Mouse (Mus musculus) lung, postnatal 0 days (tissue): Measurements from ENCODE around the gene AU018091. TPM values are rescaled to one million over a fixed set of nuclear protein-coding genes. Genes with fewer than 3 reads are reported as not detected.
"Not testable (repeated sequence)": the region's sequence is repeated elsewhere in the genome, so short reads cannot be mapped to it uniquely, and the experiment has no call there.

Source experiments
- ATAC-seq: fragments of 200-750 bp; cut with Nextera tagmentation; 2 replicates; pipeline ENCODE4 v1.8.0; 2017; ENCODE audit warnings: moderate library complexity
- DNase-seq: peaks from one replicate; pipeline ENCODE4 v3.0.0-alpha.2; 2016; ENCODE audit warnings: low spot score
- H3K27ac ChIP-seq: fragments of 300-500 bp; sonication (generic); 2 replicates; pipeline ENCODE4 v1.5.1; 2014; ENCODE audit warnings: antibody characterized with exemption, mild to moderate bottlenecking, low read length, mixed read lengths
- H3K27me3 ChIP-seq: fragments of 300-500 bp; sonication (generic); replicated peaks from 2 replicates; pipeline ENCODE4 v1.6.1; 2014; ENCODE audit warnings: low read length, mixed read lengths; ENCODE audit not compliant: insufficient read depth
- H3K36me3 ChIP-seq: fragments of 300-500 bp; sonication (generic); 2 replicates; pipeline ENCODE4 v1.6.1; 2014; ENCODE audit warnings: low read length, mixed read lengths; ENCODE audit not compliant: insufficient read depth
- H3K4me1 ChIP-seq: fragments of 300-500 bp; sonication (generic); 2 replicates; pipeline ENCODE4 v1.6.1; 2014; ENCODE audit warnings: antibody characterized with exemption, low read depth, low read length, mixed read lengths; ENCODE audit not compliant: insufficient read depth
- H3K4me2 ChIP-seq: fragments of 300-500 bp; sonication (generic); replicated peaks from 2 replicates; pipeline ENCODE4 v1.6.1; 2014; ENCODE audit warnings: low read depth, mild to moderate bottlenecking, low read length, moderate library complexity, mixed read lengths
- H3K4me3 ChIP-seq: fragments of 300-500 bp; sonication (generic); 2 replicates; pipeline ENCODE4 v1.5.1; 2014; ENCODE audit warnings: low read depth, low read length
- H3K9ac ChIP-seq: fragments of 300-500 bp; sonication (generic); replicated peaks from 2 replicates; pipeline ENCODE4 v1.6.1; 2014; ENCODE audit warnings: low read depth, mild to moderate bottlenecking
- H3K9me3 ChIP-seq: fragments of 300-500 bp; sonication (generic); 2 replicates; pipeline ENCODE4 v1.6.1; 2016; ENCODE audit warnings: low read length, mixed read lengths
- CTCF ChIP-seq: IDR thresholded peaks from 2 replicates; pipeline ENCODE4 v1.5.1; 2016; ENCODE audit warnings: antibody characterized with exemption, mild to moderate bottlenecking
- WGBS: fragments of 180-500 bp; shearing (Covaris S2); extraction: QIAGEN DNeasy Blood & Tissue Kit; methylation state at CpG from one replicate; pipeline ENCODE4 v1.1.7; 2014; 5-methylcytosine and 5-hydroxymethylcytosine counted together
- microRNA counts: library from miRNA; unstranded; fragments of <30 nt; microRNA quantifications from one replicate; lab custom pipeline; 2015
- microRNA-seq: library from miRNA; unstranded; fragments of <30 nt; microRNA quantifications from one replicate; pipeline ENCODE4, GENCODE M21; 2016
- polyA plus RNA-seq: library from polyadenylated mRNA; unstranded; fragments of >200 nt; fragmentation: Nextera tagmentation; extraction: Ambion mirVana; gene quantifications from 2 replicates; pipeline ENCODE4 v1.2.1, GENCODE M21; 2015

AU018091 gene
- polyA plus RNA-seq, 1 experiment from 2014 or later, result 0.14 TPM

GRCm38 (mm10) chr7:3106516-3107077, 62.4 kb downstream of the AU018091 start:
- DNase-seq, H3K9me3 ChIP-seq, ATAC-seq, H3K36me3 ChIP-seq, H3K4me3 ChIP-seq, H3K4me2 ChIP-seq, H3K4me1 ChIP-seq, H3K9ac ChIP-seq, H3K27ac ChIP-seq, H3K27me3 ChIP-seq: not testable (repeated sequence)
- TF ChIP-seq CTCF, result peak; percentile 14; the same call in 1 of the 2 replicates
- 65% methylated on average over 13 of the region's 13 CpGs for WGBS

MicroRNA genes within 50 kb of the gene (microRNA counts, 519-probe panel; counts per million panel counts)
- microRNA mmu-miR-290-3p (lab: Ali Mortazavi, UCI) (not detected), microRNA mmu-miR-290-5p (lab: Ali Mortazavi, UCI) (not detected), microRNA mmu-miR-291a-3p (lab: Ali Mortazavi, UCI) (not detected), microRNA mmu-miR-291a-5p (lab: Ali Mortazavi, UCI) (not detected), microRNA mmu-miR-292-5p (lab: Ali Mortazavi, UCI) (not detected)

Small RNAs within 50 kb of the gene (microRNA-seq; reads per million reads assigned to microRNA genes)
- gene Mir290a, result not detected
- gene Mir290b, result not detected
- gene Mir291a, result 0.73 reads per million
- not detected for gene Mir292
- not detected for gene Mir292b

Other genes starting within 250 kb of the AU018091 start
- gene Nlrp12, start 80.5 kb upstream of the AU018091 start, polyA plus RNA-seq, result 0.19 and 0.21 TPM in 2 replicates
- 142 and 144 TPM in 2 replicates for gene Myadm, start 119.9 kb upstream of the AU018091 start, polyA plus RNA-seq
- gene Prkcg, start 120.0 kb upstream of the AU018091 start, polyA plus RNA-seq, result 0.21 and 0.58 TPM in 2 replicates
- 0.25 and 0.48 TPM in 2 replicates for gene Cacng7, start 163.8 kb upstream of the AU018091 start, polyA plus RNA-seq
- gene Cacng8, start 221.5 kb upstream of the AU018091 start, polyA plus RNA-seq, result 0.13 TPM in 1 of 2 replicates, not detected in the other